Mouse (Mus musculus) heart, postnatal 25 days (tissue): Measurements from ENCODE around the gene Rorb. TPM values are rescaled to one million over a fixed set of nuclear protein-coding genes. Genes with fewer than 3 reads are reported as not detected.

Source experiments
- DNase-seq: peaks from one replicate; pipeline ENCODE4 v3.0.0; 2022; ENCODE audit warnings: low spot score
- intact Hi-C: fragments of 180-260 bp; cut with DNase I; formaldehyde crosslinking; loops from one replicate; pipeline ENCODE4 v1.15.1; 2025
- total RNA-seq, 2 experiments: library from RNA; stranded (reverse); gene quantifications; 2 replicates each; pipeline ENCODE4 v1.2.3; 2021

Gene Rorb
- total RNA-seq, 2 experiments from 2014 or later = 0.29 to 0.39 TPM

DNA sequence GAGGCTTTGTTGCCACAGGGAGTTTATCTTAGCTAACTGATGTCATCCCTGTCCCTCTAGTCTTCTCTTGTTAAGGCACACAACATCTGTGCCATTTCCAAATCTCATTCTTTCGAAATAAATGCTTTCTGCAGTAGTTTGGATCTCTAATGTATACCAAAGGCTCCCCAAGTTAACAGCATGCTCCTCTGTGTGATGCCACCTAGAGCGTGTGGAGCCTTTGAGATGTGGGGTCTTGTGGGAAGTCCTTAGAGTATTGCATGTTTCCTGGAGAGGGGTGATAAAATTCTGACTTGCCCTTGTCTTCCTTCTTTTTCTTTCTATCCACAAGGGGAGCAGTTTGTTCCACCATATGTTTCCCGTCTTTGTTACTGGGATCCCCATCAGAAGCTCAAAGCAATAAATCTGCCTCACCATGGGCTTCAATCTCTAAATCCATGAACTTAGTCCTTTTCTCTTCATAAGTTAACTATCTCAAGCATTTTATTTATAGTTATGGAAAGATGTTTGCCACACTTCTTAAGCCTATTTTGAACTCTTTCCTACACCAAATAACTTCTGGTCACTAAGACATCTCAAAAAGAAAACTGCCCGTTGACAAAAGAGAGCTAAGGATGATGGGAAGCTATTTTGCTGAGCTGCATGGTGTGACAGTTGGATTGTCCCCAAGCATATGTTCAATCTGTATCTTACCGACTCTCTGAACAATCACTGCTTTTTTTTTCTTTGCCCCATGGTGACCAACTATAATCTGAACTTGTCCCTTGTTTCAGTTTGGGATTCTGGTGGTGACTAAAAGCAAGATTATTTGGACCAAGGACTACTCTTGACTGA, 76.3 kb downstream of the Rorb start:
- intact Hi-C loops = no loop called here

GRCm38 (mm10) chr19:19033974-19034373, 77.0 kb downstream of the Rorb start:
- DNase-seq = no peak
- intact Hi-C loops = no loop called here

More for the DNA sequence above, 76.3 kb downstream of the Rorb start:
- no peak for DNase-seq

DNA sequence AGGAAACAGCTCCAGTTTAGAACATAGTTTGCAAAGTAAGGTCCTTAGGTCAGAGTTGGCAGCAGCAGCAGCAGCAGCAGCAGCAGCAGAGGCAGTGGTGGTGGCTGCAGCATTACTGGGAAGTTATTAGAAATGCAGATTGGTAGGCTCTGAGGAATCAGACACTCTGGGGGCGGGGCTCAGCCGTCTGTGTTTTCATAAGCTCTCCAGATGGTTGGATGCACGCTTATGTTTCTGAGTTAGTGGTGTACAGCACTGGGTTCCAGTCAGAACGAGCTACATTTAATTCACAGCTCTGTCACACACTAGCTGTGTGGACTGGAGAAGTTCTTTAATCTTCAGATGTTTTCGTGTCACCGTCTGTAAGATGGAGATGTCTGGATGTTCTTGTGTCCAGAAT, 105.9 kb downstream of the Rorb start:
- intact Hi-C loops = no loop called here
- DNase-seq = no peak

DNA sequence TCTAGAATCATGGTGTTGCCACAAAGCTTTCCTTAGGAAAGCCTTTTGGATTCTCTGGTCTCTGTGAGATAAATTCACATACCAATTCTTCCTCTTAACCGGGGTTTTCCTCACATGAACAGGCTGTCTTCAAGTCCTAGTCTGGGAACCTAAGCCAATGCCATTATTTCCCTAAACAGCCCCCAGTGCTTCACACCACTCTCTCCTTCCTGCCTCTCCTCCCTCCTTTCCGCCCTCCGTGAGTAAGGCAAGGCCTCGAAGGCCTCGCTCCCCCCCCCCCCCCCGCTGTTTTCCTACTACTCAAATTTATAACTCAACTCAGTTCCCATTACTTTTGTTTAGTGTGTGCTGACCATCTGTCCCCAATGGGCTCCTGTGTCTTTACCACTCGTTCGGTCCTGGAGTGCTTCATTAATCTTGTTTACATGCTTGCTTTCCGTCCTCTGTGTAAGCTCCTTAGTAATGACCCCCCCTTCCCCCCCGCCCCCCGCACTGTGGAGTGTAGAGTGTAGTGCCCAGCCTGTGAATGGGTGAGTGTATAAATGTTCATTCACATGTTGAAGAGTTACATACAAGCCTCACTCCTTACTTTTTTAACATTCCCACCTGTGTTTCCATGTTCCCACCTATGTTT, 106.9 kb downstream of the Rorb start:
- DNase-seq = no peak
- intact Hi-C loops = no loop called here

- intact Hi-C loops = no loop called here
- no peak for DNase-seq
Observed at GRCm38 (mm10) chr19:18998966-18999365, 112.0 kb downstream of the Rorb start.

GRCm38 (mm10) chr19:18997711-18998110, 113.3 kb downstream of the Rorb start:
- intact Hi-C loops = no loop called here
- no peak for DNase-seq

DNA sequence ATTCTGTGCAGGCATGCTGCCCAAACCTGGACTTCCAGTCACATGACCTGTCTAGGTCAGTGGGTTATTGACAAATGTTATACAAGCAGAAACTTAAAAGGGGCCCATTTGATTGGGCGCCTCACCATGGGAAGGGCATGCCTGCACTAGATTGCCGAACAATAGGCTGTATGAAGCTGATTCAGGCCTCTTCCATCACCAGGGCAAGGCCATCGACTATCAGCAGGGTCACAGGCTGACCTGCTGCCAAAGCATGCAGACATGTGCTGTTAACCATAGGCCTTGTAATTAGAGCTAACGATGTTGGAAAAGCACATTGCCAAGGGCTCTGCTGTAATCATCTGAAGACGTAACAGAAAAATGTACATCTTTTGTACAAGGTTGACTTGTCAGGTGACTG, 131.0 kb downstream of the Rorb start:
- intact Hi-C loops = loop anchor here (10.0 kb wide), 1 partner anchor 1365 kb away; no protein-coding TSS in a partner anchor
- DNase-seq = no peak

- DNase-seq = no peak
- intact Hi-C loops = loop anchor here (10.0 kb wide), 1 partner anchor 1370 kb away; no protein-coding TSS in a partner anchor
Observed at GRCm38 (mm10) chr19:18974796-18975660, 136.0 kb downstream of the Rorb start.

GRCm38 (mm10) chr19:18969386-18969785, 141.6 kb downstream of the Rorb start:
- intact Hi-C loops = no loop called here
- DNase-seq = no peak

- intact Hi-C loops = no loop called here
- no peak for DNase-seq
Observed at GRCm38 (mm10) chr19:18967307-18967706, 143.7 kb downstream of the Rorb start.

- DNase-seq = no peak
- intact Hi-C loops = no loop called here
Observed at GRCm38 (mm10) chr19:18959862-18960261, 151.1 kb downstream of the Rorb start.

GRCm38 (mm10) chr19:18952806-18953205, 158.2 kb downstream of the Rorb start:
- DNase-seq = no peak
- intact Hi-C loops = no loop called here

- intact Hi-C loops = no loop called here
- no peak for DNase-seq
Observed at GRCm38 (mm10) chr19:18947193-18947592, 163.8 kb downstream of the Rorb start.

DNA sequence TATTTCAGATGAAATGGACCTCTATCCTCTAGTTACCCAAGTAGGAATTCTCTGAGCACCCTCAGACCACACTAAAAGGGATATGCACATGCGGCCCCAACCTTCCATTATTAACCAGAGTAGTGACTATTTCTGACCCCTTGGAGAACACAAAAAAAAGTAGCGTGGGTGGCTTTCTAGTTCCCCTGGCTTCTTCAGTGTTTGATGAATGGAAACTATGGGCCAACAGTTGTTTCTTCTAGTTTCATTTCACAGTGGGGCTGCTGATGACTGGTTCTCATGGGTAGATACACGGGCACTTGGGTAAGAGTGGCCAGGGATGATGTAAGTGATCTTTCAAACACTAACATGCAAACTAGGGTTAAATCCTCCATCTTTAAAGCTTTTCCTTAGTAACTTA, 165.7 kb downstream of the Rorb start:
- no peak for DNase-seq
- intact Hi-C loops = no loop called here

- intact Hi-C loops = no loop called here
- DNase-seq = no peak
Observed at GRCm38 (mm10) chr19:18941391-18941790, 169.6 kb downstream of the Rorb start.

DNA sequence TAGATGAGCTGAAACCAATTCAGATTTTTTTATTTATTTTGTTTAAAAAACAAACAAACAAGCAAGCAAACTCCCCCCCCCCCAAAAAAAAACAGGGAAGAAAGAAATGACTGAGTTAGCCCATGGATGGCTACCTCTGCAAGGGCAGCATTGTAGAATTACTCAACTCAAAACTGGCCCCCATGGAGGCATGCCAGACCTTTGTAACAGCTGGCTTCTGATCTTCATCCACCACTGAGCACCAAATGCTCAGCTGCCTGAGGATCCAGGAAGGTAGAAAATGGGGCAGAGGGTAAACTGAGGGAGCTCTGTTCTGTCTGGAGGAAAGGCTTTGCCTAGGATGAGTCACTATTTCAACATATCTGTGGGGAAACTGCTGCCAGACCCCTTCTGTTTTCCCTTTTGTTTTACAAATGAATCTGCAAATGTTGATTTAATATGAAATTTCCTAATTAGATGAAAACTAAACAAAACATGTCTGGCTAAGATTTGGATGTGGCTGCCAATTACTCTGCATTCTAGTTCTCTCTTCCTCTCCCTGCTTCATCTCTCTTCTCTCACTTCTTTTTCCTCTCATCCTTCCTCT, 199.1 kb downstream of the Rorb start:
- no peak for DNase-seq
- intact Hi-C loops = no loop called here

DNA sequence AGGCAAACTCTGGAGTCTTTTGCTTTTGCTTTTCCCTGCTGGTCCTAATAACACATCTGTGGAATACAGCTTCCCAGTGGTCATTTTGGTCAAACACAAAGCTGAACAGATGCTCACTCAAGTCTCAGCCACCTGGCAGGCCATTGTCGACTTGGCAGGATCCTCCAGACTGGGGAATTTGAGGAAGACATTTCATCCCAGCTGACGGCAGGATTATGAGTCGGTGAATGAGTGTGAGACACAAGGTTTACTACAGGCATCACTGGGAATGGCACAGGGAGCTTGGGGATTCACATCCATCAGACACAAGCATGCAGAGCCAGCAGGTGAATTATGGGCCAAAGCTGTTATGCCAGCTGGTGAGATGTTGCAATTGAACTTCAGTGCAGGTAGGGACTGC, 201.4 kb downstream of the Rorb start:
- intact Hi-C loops = no loop called here
- DNase-seq = no peak

DNA sequence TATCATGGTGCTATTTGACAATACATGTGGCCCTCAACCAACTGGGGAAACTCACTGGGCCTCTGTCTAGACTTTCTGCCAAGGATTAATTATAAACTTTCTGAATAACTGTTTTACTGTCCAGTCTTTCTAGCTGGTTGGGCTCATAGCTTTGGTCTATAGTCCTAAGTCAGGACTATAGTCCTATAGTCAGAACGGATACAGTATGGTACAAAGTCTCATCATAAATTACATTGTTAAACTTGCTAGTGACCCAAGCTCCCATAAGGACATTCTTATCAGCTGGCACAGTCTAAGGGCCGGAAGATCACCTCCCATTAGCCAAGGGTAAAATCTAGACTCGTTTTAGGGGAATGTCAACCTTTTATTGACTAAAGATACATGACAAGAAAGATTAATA, 205.5 kb downstream of the Rorb start:
- intact Hi-C loops = no loop called here
- DNase-seq = no peak

GRCm38 (mm10) chr19:18902694-18903067, 208.3 kb downstream of the Rorb start:
- intact Hi-C loops = no loop called here

GRCm38 (mm10) chr19:18902041-18902693, 208.8 kb downstream of the Rorb start:
- DNase-seq = no peak
- intact Hi-C loops = no loop called here

More at GRCm38 (mm10) chr19:18902694-18903067, 208.3 kb downstream of the Rorb start:
- no peak for DNase-seq
